ENCODE assay signal across 7 mouse cellular contexts in the genomic region with DNA sequence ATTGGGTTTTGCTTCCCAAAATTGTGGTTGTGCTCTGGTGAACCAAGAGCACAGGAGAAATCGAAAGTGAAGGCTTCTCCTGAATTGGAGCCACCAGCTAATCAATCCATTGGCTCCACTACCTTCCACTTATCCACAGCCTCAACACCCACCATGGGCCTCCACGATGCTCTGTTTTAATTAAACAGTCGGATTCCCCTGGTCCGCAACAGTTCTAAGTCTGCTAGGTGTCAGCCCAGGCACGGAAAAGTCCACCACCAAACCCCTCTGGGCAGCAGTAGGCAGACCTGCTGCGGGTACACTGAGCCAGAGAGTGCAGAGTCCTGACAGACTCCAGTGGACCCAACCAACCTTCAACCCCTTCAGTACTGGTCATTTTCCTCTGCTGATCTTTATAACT.
DNase-seq lines count a peak whose midpoint lies in the region; ATAC-seq and TF ChIP-seq lines count a peak whose summit lies in the region.

No protein-coding gene starts in this region.

- H3K4me3 ChIP-seq in hindbrain, embryonic 14.5 days (replicated peaks; ENCODE audit: low read length): no peak overlapping the region
- H3K4me3 ChIP-seq in hindbrain, embryonic 16.5 days (ENCODE audit: low read length): no peak overlapping the region
- H3K4me3 ChIP-seq in stomach, postnatal 0 days (ENCODE audit: low read depth, low read length): no peak overlapping the region

- TF ChIP-seq CTCF in stomach, postnatal 0 days (IDR thresholded peaks at IDR 0.05; ENCODE audit: low read depth): no peak

- no peaks in the 10 kb centered on the region for H3K27me3 ChIP-seq in hindbrain, embryonic 14.5 days (ENCODE audit: control insufficient read depth, insufficient read depth, low read length)
- H3K27me3 ChIP-seq in hindbrain, embryonic 16.5 days (replicated peaks; ENCODE audit: control insufficient read depth, insufficient read depth, low read length): no peaks in the 10 kb centered on the region
- H3K27me3 ChIP-seq in stomach, postnatal 0 days (ENCODE audit: control insufficient read depth, insufficient read depth, low read length): no peaks in the 10 kb centered on the region

- ATAC-seq in hindbrain, embryonic 14.5 days (ENCODE audit: low FRiP score): no peak
- ATAC-seq in hindbrain, embryonic 16.5 days: no peak
- ATAC-seq in stomach, postnatal 0 days (ENCODE audit: low FRiP score, low TSS enrichment): no peak

- H3K36me3 ChIP-seq in hindbrain, embryonic 14.5 days (replicated peaks; ENCODE audit: control insufficient read depth, insufficient read depth): no peaks in the 10 kb centered on the region
- no peaks in the 10 kb centered on the region for H3K36me3 ChIP-seq in hindbrain, embryonic 16.5 days (ENCODE audit: control insufficient read depth, insufficient read depth, low read length)
- no peaks in the 10 kb centered on the region for H3K36me3 ChIP-seq in stomach, postnatal 0 days (ENCODE audit: control insufficient read depth, insufficient read depth, low read length)

- no peaks in the 10 kb centered on the region for H3K9me3 ChIP-seq in hindbrain, embryonic 14.5 days (ENCODE audit: control insufficient read depth, low read length)
- no peaks in the 10 kb centered on the region for H3K9me3 ChIP-seq in hindbrain, embryonic 16.5 days (ENCODE audit: control insufficient read depth, low read length)
- no peaks in the 10 kb centered on the region for H3K9me3 ChIP-seq in stomach, postnatal 0 days (ENCODE audit: control insufficient read depth, low read length)

- no peak overlapping the region for H3K9ac ChIP-seq in hindbrain, embryonic 14.5 days
- no peak overlapping the region for H3K9ac ChIP-seq in hindbrain, embryonic 16.5 days (ENCODE audit: low read depth, low read length)
- H3K9ac ChIP-seq in stomach, postnatal 0 days (ENCODE audit: low read length): no peak overlapping the region

- H3K4me2 ChIP-seq in hindbrain, embryonic 14.5 days (replicated peaks): no peak overlapping the region
- no peak overlapping the region for H3K4me2 ChIP-seq in hindbrain, embryonic 16.5 days (ENCODE audit: low read length)
- no peak overlapping the region for H3K4me2 ChIP-seq in stomach, postnatal 0 days (replicated peaks; ENCODE audit: low read depth)

- H3K27ac ChIP-seq in hindbrain, embryonic 14.5 days: no peak overlapping the region
- H3K27ac ChIP-seq in hindbrain, embryonic 16.5 days (ENCODE audit: low read depth, low read length): no peak overlapping the region
- no peak overlapping the region for H3K27ac ChIP-seq in stomach, postnatal 0 days (replicated peaks)

- no peak for TF ChIP-seq EP300 in stomach, postnatal 0 days (optimal IDR thresholded peaks at IDR 0.05)

- no peaks in the 10 kb centered on the region for H3K4me1 ChIP-seq in hindbrain, embryonic 14.5 days (replicated peaks; ENCODE audit: control insufficient read depth, insufficient read depth, low read length)
- H3K4me1 ChIP-seq in hindbrain, embryonic 16.5 days (ENCODE audit: control insufficient read depth, insufficient read depth, low read depth, low read length): no peaks in the 10 kb centered on the region
- no peaks in the 10 kb centered on the region for H3K4me1 ChIP-seq in stomach, postnatal 0 days (replicated peaks; ENCODE audit: control insufficient read depth, insufficient read depth)

- 92% methylated on average over 6 of the region's 6 CpGs for WGBS in hindbrain, embryonic 14.5 days
- 95% methylated on average over 6 of the region's 6 CpGs for WGBS in hindbrain, embryonic 16.5 days
- WGBS in stomach, postnatal 0 days: 90% methylated on average over 6 of the region's 6 CpGs

- DNase-seq in hindbrain, embryonic 14.5 days (ENCODE audit: low spot score): peak; percentile 70
- peak; percentile 25 for DNase-seq in urinary bladder, postnatal 25 days (ENCODE audit: low spot score)
- no peak for DNase-seq in urinary bladder, postnatal 10 days (ENCODE audit: low spot score)
- peak; percentile 86 for DNase-seq in c-Kit-positive CD71-positive TER-119-positive erythroid progenitor cells, embryonic 14.5 days (ENCODE audit: low spot score)
- DNase-seq in kidney, postnatal 4 days: peak; percentile 39
- peak; percentile 16 for DNase-seq in stomach, postnatal 0 days (ENCODE audit: low spot score)
